Mouse (Mus musculus) CH12.LX (cell line): ENCODE results near the gene Nsdhl. TPM values are rescaled to one million over a fixed set of nuclear protein-coding genes. Genes with fewer than 3 reads are reported as not detected.
A peak's percentile ranks its signal among the peaks of the same experiment; 100 is the strongest.

Source experiments
- DNase-seq: peaks from one replicate; pipeline ENCODE4 v3.0.0-alpha.2; 2013; ENCODE audit errors: extremely low read depth
- H3K27ac ChIP-seq: 2 replicates; pipeline ENCODE4 v1.5.1; 2012; ENCODE audit warnings: low read depth, mild to moderate bottlenecking, control low read depth, moderate library complexity; ENCODE audit not compliant: insufficient read depth
- H3K27me3 ChIP-seq: replicated peaks from 2 replicates; pipeline ENCODE3; 2012; ENCODE audit warnings: inconsistent platforms
- H3K36me3 ChIP-seq, 2 experiments: replicated peaks in 1 of 2; 2 replicates each; pipeline versions ENCODE3 to v1.6.1; 2012; ENCODE audit warnings: inconsistent platforms in 1 of 2, low read length in 1 of 2, mild to moderate bottlenecking in 1 of 2, mixed read lengths in 1 of 2, moderate library complexity in 1 of 2; ENCODE audit not compliant: control insufficient read depth in 1 of 2, insufficient read depth in 1 of 2
- H3K4me1 ChIP-seq, 2 experiments: 2 replicates each; pipeline ENCODE4 v1.6.1; 2012; ENCODE audit warnings: inconsistent platforms in 1 of 2, moderate library complexity in 1 of 2; ENCODE audit not compliant: insufficient read depth in 2 of 2, control insufficient read depth in 1 of 2
- H3K4me2 ChIP-seq: 2 replicates; pipeline ENCODE4 v1.6.1; 2012; ENCODE audit warnings: low read depth, mild to moderate bottlenecking, control low read depth; ENCODE audit not compliant: poor library complexity, insufficient read depth, severe bottlenecking
- H3K4me3 ChIP-seq, 3 experiments: fragments of 150-350 bp in 1 of 3; sonication (generic) in 1 of 3; replicated peaks in 1 of 3; 2 replicates each; pipeline versions ENCODE3 to v1.5.1; 2011 to 2012; ENCODE audit warnings: low read depth in 2 of 3, low read length in 2 of 3, mild to moderate bottlenecking in 2 of 3, moderate library complexity in 2 of 3, control low read depth in 1 of 3, improper control_type of control experiment in 1 of 3, inconsistent platforms in 1 of 3, mixed read lengths in 1 of 3; ENCODE audit not compliant: poor library complexity in 1 of 3
- H3K79me2 ChIP-seq: replicated peaks from 2 replicates; pipeline ENCODE4 v1.6.1; 2012; ENCODE audit warnings: mild to moderate bottlenecking, moderate library complexity; ENCODE audit not compliant: control insufficient read depth, poor library complexity, insufficient read depth, severe bottlenecking; ENCODE audit errors: extremely low read depth
- H3K9ac ChIP-seq: 2 replicates; pipeline ENCODE4 v1.6.1; 2012; ENCODE audit warnings: low read depth, mild to moderate bottlenecking, control low read depth, moderate library complexity; ENCODE audit not compliant: insufficient read depth
- H3K9me3 ChIP-seq: replicated peaks from 2 replicates; pipeline ENCODE3; 2012; ENCODE audit warnings: low read length, inconsistent platforms, mixed read lengths
- BHLHE40 ChIP-seq: IDR thresholded peaks from 2 replicates; pipeline ENCODE4 v1.6.1; 2011; ENCODE audit warnings: mild to moderate bottlenecking, low read depth, low read length, improper control_type of control experiment
- CHD1 ChIP-seq: IDR thresholded peaks from 2 replicates; pipeline ENCODE4 v1.6.1; 2012; ENCODE audit warnings: low read depth, low read length, improper control_type of control experiment, inconsistent platforms
- CHD2 ChIP-seq: IDR thresholded peaks from 2 replicates; pipeline ENCODE4 v1.6.1; 2011; ENCODE audit warnings: low read length, improper control_type of control experiment
- CTCF ChIP-seq, 2 experiments: IDR thresholded peaks in 1 of 2; conservative IDR thresholded peaks in 1 of 2; 2 replicates each; pipeline ENCODE4 v1.5.1; 2011 to 2012; ENCODE audit warnings: low read depth in 2 of 2, low read length in 2 of 2, improper control_type of control experiment in 1 of 2, inconsistent platforms in 1 of 2, mild to moderate bottlenecking in 1 of 2, moderate library complexity in 1 of 2
- E2F4 ChIP-seq: IDR thresholded peaks from 2 replicates; pipeline ENCODE4 v1.6.1; 2011; ENCODE audit warnings: low read depth, low read length, improper control_type of control experiment; ENCODE audit not compliant: insufficient replicate concordance
- ELF1 ChIP-seq: IDR thresholded peaks from 2 replicates; pipeline ENCODE4 v1.6.1; 2014; ENCODE audit warnings: low read depth, mild to moderate bottlenecking, inconsistent platforms, low read length, improper control_type of control experiment
- EP300 ChIP-seq: IDR thresholded peaks from 2 replicates; pipeline ENCODE4 v1.6.1; 2011; ENCODE audit warnings: low read length, improper control_type of control experiment
- ETS1 ChIP-seq: conservative IDR thresholded peaks from 2 replicates; pipeline ENCODE4 v1.6.1; 2012; ENCODE audit warnings: low read depth, mild to moderate bottlenecking, inconsistent platforms, low read length, improper control_type of control experiment, moderate library complexity
- HCFC1 ChIP-seq: IDR thresholded peaks from 2 replicates; pipeline ENCODE4 v1.6.1; 2012; ENCODE audit warnings: low read depth, mild to moderate bottlenecking, inconsistent platforms, low read length, improper control_type of control experiment
- IRF4 ChIP-seq: IDR thresholded peaks from 2 replicates; pipeline ENCODE4 v1.6.1; 2014; ENCODE audit warnings: low read depth, mild to moderate bottlenecking, inconsistent platforms, low read length, improper control_type of control experiment
- JUN ChIP-seq: IDR thresholded peaks from 2 replicates; pipeline ENCODE4 v1.6.1; 2011; ENCODE audit warnings: low read depth, mild to moderate bottlenecking, low read length, improper control_type of control experiment, moderate library complexity; ENCODE audit not compliant: insufficient read depth
- MAX ChIP-seq: IDR thresholded peaks from 2 replicates; pipeline ENCODE4 v1.6.1; 2011; ENCODE audit warnings: low read length, improper control_type of control experiment
- MAZ ChIP-seq: IDR thresholded peaks from 2 replicates; pipeline ENCODE4 v1.6.1; 2012; ENCODE audit warnings: low read depth, mild to moderate bottlenecking, inconsistent platforms, low read length, improper control_type of control experiment, moderate library complexity
- MXI1 ChIP-seq: IDR thresholded peaks from 2 replicates; pipeline ENCODE4 v1.6.1; 2011; ENCODE audit warnings: mild to moderate bottlenecking, low read depth, low read length, improper control_type of control experiment
- MYC ChIP-seq: IDR thresholded peaks from 2 replicates; pipeline ENCODE4 v1.6.1; 2011; ENCODE audit warnings: low read depth, mild to moderate bottlenecking, improper control_type of control experiment, low read length
- NELFE ChIP-seq: IDR thresholded peaks from 2 replicates; pipeline ENCODE4 v1.6.1; 2011; ENCODE audit warnings: low read depth, low read length, improper control_type of control experiment
- NRF1 ChIP-seq: IDR thresholded peaks from 2 replicates; pipeline ENCODE4 v1.6.1; 2014; ENCODE audit warnings: low read depth, mild to moderate bottlenecking, inconsistent platforms, low read length, improper control_type of control experiment, moderate library complexity
- PAX5 ChIP-seq: IDR thresholded peaks from 2 replicates; pipeline ENCODE4 v1.6.1; 2012; ENCODE audit warnings: low read length, inconsistent platforms, mixed read lengths
- POLR2A ChIP-seq: IDR thresholded peaks from 2 replicates; pipeline ENCODE4 v1.6.1; 2011; ENCODE audit warnings: low read depth, mild to moderate bottlenecking, improper control_type of control experiment, low read length
- RAD21 ChIP-seq: IDR thresholded peaks from 2 replicates; pipeline ENCODE4 v1.6.1; 2011; ENCODE audit warnings: low read depth, mild to moderate bottlenecking, low read length, improper control_type of control experiment, moderate library complexity
- RCOR1 ChIP-seq: conservative IDR thresholded peaks from 2 replicates; pipeline ENCODE4 v1.6.1; 2012; ENCODE audit warnings: low read depth, mild to moderate bottlenecking, inconsistent platforms, low read length, improper control_type of control experiment
- SIN3A ChIP-seq: IDR thresholded peaks from 2 replicates; pipeline ENCODE4 v1.6.1; 2012; ENCODE audit warnings: low read length, improper control_type of control experiment, inconsistent platforms
- TBP ChIP-seq: conservative IDR thresholded peaks from 2 replicates; pipeline ENCODE4 v1.6.1; 2011; ENCODE audit warnings: low read depth, low read length, improper control_type of control experiment
- TCF12 ChIP-seq: IDR thresholded peaks from 2 replicates; pipeline ENCODE4 v1.6.1; 2014; ENCODE audit warnings: low read depth, mild to moderate bottlenecking, inconsistent platforms, low read length, improper control_type of control experiment
- UBTF ChIP-seq: IDR thresholded peaks from 2 replicates; pipeline ENCODE4 v1.6.1; 2012; ENCODE audit warnings: low read depth, mild to moderate bottlenecking, inconsistent platforms, low read length, improper control_type of control experiment, moderate library complexity
- USF1 ChIP-seq: IDR thresholded peaks from 2 replicates; pipeline ENCODE4 v1.6.1; 2014; ENCODE audit warnings: low read depth, mild to moderate bottlenecking, inconsistent platforms, low read length, improper control_type of control experiment
- USF2 ChIP-seq: conservative IDR thresholded peaks from 2 replicates; pipeline ENCODE4 v1.6.1; 2011; ENCODE audit warnings: low read depth, low read length, improper control_type of control experiment
- ZC3H11A ChIP-seq: IDR thresholded peaks from 2 replicates; pipeline ENCODE4 v1.6.1; 2012; ENCODE audit warnings: low read depth, mild to moderate bottlenecking, inconsistent platforms, low read length, improper control_type of control experiment
- ZMIZ1 ChIP-seq: IDR thresholded peaks from 2 replicates; pipeline ENCODE4 v1.6.1; 2012; ENCODE audit warnings: low read depth, mild to moderate bottlenecking, inconsistent platforms, low read length, improper control_type of control experiment
- ZNF384 ChIP-seq: IDR thresholded peaks from 2 replicates; pipeline ENCODE4 v1.6.1; 2012; ENCODE audit warnings: low read depth, low read length, improper control_type of control experiment, inconsistent platforms
- dilution Hi-C: fragments of 300-500 bp; cut with MboI; formaldehyde crosslinking; loops from 2 replicates; pipeline ENCODE4 v1.14.3; 2020; ENCODE audit warnings: low sequenced_read_pairs; ENCODE audit not compliant: extremely low pct_unique_long_range_greater_than_20kb, extremely low pct_ligation_motif_present
- in situ Hi-C: fragments of 300-500 bp; cut with MboI; formaldehyde crosslinking; loops from 3 replicates; pipeline ENCODE4 v1.14.3; 2019; ENCODE audit warnings: low sequenced_read_pairs, low pct_ligation_motif_present, low pct_unique_long_range_greater_than_20kb, mixed read lengths
- polyA plus RNA-seq: library from polyadenylated mRNA; unstranded; fragments of >175 nt; gene quantifications from 2 replicates; pipeline ENCODE4 v1.2.1, GENCODE M21; 2012; ENCODE audit warnings: low read depth; ENCODE audit not compliant: insufficient read length
- total RNA-seq, 2 experiments: library from RNA; depleted of rRNA; stranded (reverse); fragments of 300-350 nt in 1 of 2; fragments of >200 nt in 1 of 2; gene quantifications; 2 replicates each; pipeline ENCODE4 v1.2.3; 2012 to 2014

Gene Nsdhl
- total and polyA plus RNA-seq, 3 experiments, result 7.0 to 20.0 (median 17.8) TPM

DNA sequence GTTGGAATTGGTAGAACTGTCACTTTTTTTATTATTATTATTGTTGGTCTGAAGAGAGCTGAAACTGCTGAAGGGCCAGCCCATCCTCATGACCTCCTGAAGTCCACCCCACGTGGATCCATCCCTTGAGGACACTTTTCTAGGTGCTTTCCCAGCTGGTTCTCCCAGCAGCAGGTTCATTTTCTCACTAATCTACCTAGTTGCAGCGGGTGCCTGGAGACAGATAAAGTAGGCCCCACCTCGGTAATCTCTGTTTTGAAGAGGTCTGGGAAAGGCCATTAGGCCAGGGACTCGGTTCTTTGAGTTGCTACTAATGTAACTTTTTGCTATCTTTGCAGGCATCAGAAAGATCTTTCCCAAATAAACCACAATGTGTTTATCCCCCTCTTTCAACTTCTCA is 87.3 kb downstream of the Nsdhl start:
- no peaks in the 10 kb centered on the region for H3K27me3 ChIP-seq
- peaks cover 2 to 9% of the 10 kb centered on the region in 2 experiments; a peak in 2 of 4 replicates for H3K4me1 ChIP-seq
- no peak overlapping the region for H3K9ac ChIP-seq
- H3K9me3 ChIP-seq, result no peaks in the 10 kb centered on the region
- TF ChIP-seq RCOR1 (no peak), E2F4 (no peak), ZC3H11A (no peak), EP300 (no peak), ELF1 (no peak), TBP (no peak), TCF12 (no peak), UBTF (no peak), ETS1 (no peak), PAX5 (no peak), IRF4 (no peak), MXI1 (no peak)
- DNase-seq, result no peak
- dilution Hi-C loops (no loop called here), in situ Hi-C loops (loop anchor here (25.0 kb wide), 2 partner anchors 432 to 657 kb away; partner anchors contain the start of genes Pnck, Slc6a8 and Trex2)
- no peak overlapping the region for H3K4me2 ChIP-seq
- H3K27ac ChIP-seq, result no peak overlapping the region
- no peaks in the 10 kb centered on the region for H3K79me2 ChIP-seq
- H3K4me3 ChIP-seq, result no peak overlapping the region
- H3K36me3 ChIP-seq, result no peaks in the 10 kb centered on the region

DNA sequence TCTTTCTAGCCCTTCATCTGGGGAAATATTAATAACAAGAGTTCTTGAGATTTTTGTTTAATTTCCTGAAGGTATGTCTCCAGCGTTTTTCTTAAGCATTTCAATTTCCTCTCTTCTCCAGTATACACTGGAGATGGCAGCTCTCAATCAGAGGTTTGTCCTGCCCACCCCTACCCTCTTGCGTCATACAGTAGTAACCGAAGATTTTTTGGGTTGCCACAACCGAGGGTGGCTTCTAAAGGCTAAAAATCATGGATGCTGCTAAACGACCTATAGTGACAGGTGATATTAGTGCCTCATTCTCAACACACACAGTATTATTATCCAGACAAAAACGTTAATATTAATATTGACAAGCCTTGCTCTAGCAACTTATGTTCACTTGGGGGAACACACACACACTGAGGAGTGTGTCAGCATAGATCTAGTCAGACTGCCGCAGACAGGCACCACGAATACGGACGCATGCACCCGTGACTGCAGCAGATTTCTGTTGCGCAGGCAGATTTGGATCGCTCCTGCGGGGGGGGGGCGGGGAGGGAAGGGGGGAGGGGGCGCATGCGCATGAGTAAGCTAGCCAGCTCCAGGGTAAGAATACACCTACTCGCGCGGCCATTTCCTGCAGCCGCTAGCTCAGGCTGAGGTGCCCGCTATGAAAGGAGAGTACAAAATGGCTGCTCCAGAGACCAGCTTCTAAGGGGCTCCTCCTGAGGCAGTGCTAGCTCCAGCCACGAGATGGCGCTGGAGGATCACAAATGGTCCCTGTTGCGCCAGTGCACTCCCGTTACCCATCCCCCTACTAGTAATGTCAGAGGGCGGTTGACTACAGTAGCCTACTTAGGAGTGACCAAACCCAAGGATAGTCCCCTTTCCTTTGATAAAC is 89.5 kb downstream of the Nsdhl start:
- Histone ChIP-seq H3K4me3 (peak overlapping the region; percentile 2 to 46 (median 28)), H3K4me1 (peaks cover 2 to 9% of the 10 kb centered on the region in 2 experiments; a peak in 2 of 4 replicates)
- 0 out of 2 replicates have a peak, but pooled peaks have one; percentile 13 for TF ChIP-seq TCF12
- TF ChIP-seq ZC3H11A, result peak; percentile 100
- TF ChIP-seq HCFC1, result peak; percentile 49
- no peak for TF ChIP-seq ZMIZ1
- TF ChIP-seq USF1, result no peak
- no peak for TF ChIP-seq MAX
- peak; percentile 48 for TF ChIP-seq BHLHE40
- peak; percentile 55; the same call in 1 of the 2 replicates for TF ChIP-seq IRF4
- TF ChIP-seq RAD21, result peak; percentile 96
- TF ChIP-seq MYC, result no peak
- TF ChIP-seq MAZ, result peak; percentile 60; the same call in 1 of the 2 replicates
- 0 out of 2 replicates have a peak, but pooled peaks have one; percentile 11 for TF ChIP-seq EP300
- TF ChIP-seq POLR2A, result peak; percentile 66; the same call in 1 of the 2 replicates
- 0 out of 2 replicates have a peak, but pooled peaks have one; percentile 37 for TF ChIP-seq RCOR1
- TF ChIP-seq ZNF384, result no peak
- TF ChIP-seq SIN3A, result no peak
- TF ChIP-seq CHD1, result no peak
- TF ChIP-seq USF2, result no peak
- peak; percentile 83 for TF ChIP-seq NRF1
- TF ChIP-seq CTCF (conservative IDR thresholded peaks at IDR 0.05 in 1 of 2, IDR thresholded peaks at IDR 0.05 in 1 of 2; ENCODE audit: low read depth in 2 of 2, low read length in 2 of 2), result peak; percentile 55 to 91; a peak in 3 of 4 replicates
- peak; percentile 40; the same call in 1 of the 2 replicates for TF ChIP-seq NELFE
- TF ChIP-seq CHD2, result peak; percentile 88
- no peak for TF ChIP-seq JUN

More for the DNA sequence above, 89.5 kb downstream of the Nsdhl start:
- DNase-seq, result peak; percentile 91
- H3K4me2 ChIP-seq, result peak overlapping the region; percentile 45
- dilution Hi-C loops, result no loop called here
- H3K36me3 ChIP-seq, result no peaks in the 10 kb centered on the region
- no peaks in the 10 kb centered on the region for H3K27me3 ChIP-seq
- peak overlapping the region; percentile 90 for H3K27ac ChIP-seq
- peak overlapping the region; percentile 39; the same call in 1 of the 2 replicates for H3K9ac ChIP-seq
- H3K9me3 ChIP-seq, result no peaks in the 10 kb centered on the region
- H3K79me2 ChIP-seq, result no peaks in the 10 kb centered on the region
- in situ Hi-C loops, result loop anchor here (25.0 kb wide), 2 partner anchors 429 to 654 kb away; partner anchors contain the start of genes Pnck, Slc6a8 and Trex2
